7 mouse cellular contexts compared by ENCODE assay signal in genomic region chr6:30300372-30300771, GRCm38 (mm10). TPM values are rescaled to one million over a fixed set of nuclear protein-coding genes. Genes with fewer than 3 reads are reported as not detected.
DNase-seq lines count a peak whose midpoint lies in the region; ATAC-seq lines count a peak whose summit lies in the region.

No protein-coding gene starts in this region.

- H3K9ac ChIP-seq in embryonic facial prominence, embryonic 11.5 days (replicated peaks; ENCODE audit: low read length): no peak overlapping the region; the same call in 1 of the 2 replicates
- peak overlapping the region; percentile 61 for H3K9ac ChIP-seq in midbrain, embryonic 12.5 days (replicated peaks)

- H3K4me3 ChIP-seq in embryonic facial prominence, embryonic 11.5 days (ENCODE audit: low read depth, low read length): peak overlapping the region; percentile 79
- peak overlapping the region; percentile 92 for H3K4me3 ChIP-seq in limb, embryonic 10.5 days
- peak overlapping the region; percentile 84 for H3K4me3 ChIP-seq in midbrain, embryonic 12.5 days

- H3K27ac ChIP-seq in embryonic facial prominence, embryonic 11.5 days (replicated peaks; ENCODE audit: low read depth, low read length): peak overlapping the region; percentile 78
- peak overlapping the region; percentile 93 for H3K27ac ChIP-seq in limb, embryonic 10.5 days
- H3K27ac ChIP-seq in midbrain, embryonic 12.5 days (replicated peaks): peak overlapping the region; percentile 87

- H3K9me3 ChIP-seq in embryonic facial prominence, embryonic 11.5 days (replicated peaks; ENCODE audit: control insufficient read depth, low read length): no peaks in the 10 kb centered on the region
- no peaks in the 10 kb centered on the region for H3K9me3 ChIP-seq in limb, embryonic 10.5 days (replicated peaks)
- H3K9me3 ChIP-seq in midbrain, embryonic 12.5 days: no peaks in the 10 kb centered on the region

- H3K36me3 ChIP-seq in embryonic facial prominence, embryonic 11.5 days (replicated peaks; ENCODE audit: control insufficient read depth, insufficient read depth, low read depth, low read length): no peaks in the 10 kb centered on the region
- H3K36me3 ChIP-seq in limb, embryonic 10.5 days: peaks cover 29% of the 10 kb centered on the region
- H3K36me3 ChIP-seq in midbrain, embryonic 12.5 days: peaks cover 18% of the 10 kb centered on the region

- H3K4me2 ChIP-seq in embryonic facial prominence, embryonic 11.5 days (ENCODE audit: low read depth, low read length): peak overlapping the region; percentile 86
- H3K4me2 ChIP-seq in midbrain, embryonic 12.5 days (replicated peaks): peak overlapping the region; percentile 81

- WGBS in embryonic facial prominence, embryonic 11.5 days: 0% methylated on average over 5 of the region's 5 CpGs
- under 1% methylated on average over 5 of the region's 5 CpGs for WGBS in limb, embryonic 10.5 days
- 1% methylated on average over 5 of the region's 5 CpGs for WGBS in midbrain, embryonic 12.5 days

- DNase-seq in adrenal gland, postnatal 10 days: peak; percentile 94
- DNase-seq in embryonic facial prominence, embryonic 11.5 days (ENCODE audit: low spot score): peak; percentile 88
- DNase-seq in heart, adult 11 months: peak; percentile 100
- peak; percentile 84 for DNase-seq in kidney, adult 18-20 months
- DNase-seq in limb, embryonic 10.5 days (ENCODE audit: low spot score): peak; percentile 78
- peak; percentile 67 for DNase-seq in spleen, adult 12 weeks (ENCODE audit: low spot score)

- H3K4me1 ChIP-seq in embryonic facial prominence, embryonic 11.5 days (ENCODE audit: control insufficient read depth, insufficient read depth, low read length): peaks cover 4% of the 10 kb centered on the region
- H3K4me1 ChIP-seq in limb, embryonic 10.5 days: peaks cover 42% of the 10 kb centered on the region
- H3K4me1 ChIP-seq in midbrain, embryonic 12.5 days: peaks cover 36% of the 10 kb centered on the region

- H3K27me3 ChIP-seq in embryonic facial prominence, embryonic 11.5 days (ENCODE audit: control insufficient read depth, insufficient read depth, low read length): no peaks in the 10 kb centered on the region
- H3K27me3 ChIP-seq in limb, embryonic 10.5 days (ENCODE audit: low read depth, poor library complexity, severe bottlenecking): no peaks in the 10 kb centered on the region
- H3K27me3 ChIP-seq in midbrain, embryonic 12.5 days: no peaks in the 10 kb centered on the region

- peak; percentile 53 for ATAC-seq in embryonic facial prominence, embryonic 11.5 days (replicated peaks; ENCODE audit: insufficient number of reproducible peaks, low FRiP score, low TSS enrichment, low read depth)
- ATAC-seq in midbrain, embryonic 12.5 days (ENCODE audit: low FRiP score, low read depth): peak; percentile 68

RNA-seq across cellular contexts. Expression of gene Ube2h, which starts 4.0 kb away (rescaled TPM):
- 100 to 1,000 TPM; 106 to 117 TPM for total RNA-seq in adrenal gland, postnatal 10 days (2021)
- polyA plus RNA-seq in embryonic facial prominence, embryonic 11.5 days (2014; fragmentation: Nextera tagmentation; extraction: Ambion mirVana): 48.4 and 52.4 TPM in 2 replicates
- 31.9 and 41.2 TPM in 2 replicates for polyA plus RNA-seq in limb, embryonic 10.5 days (2016; fragmentation: Nextera tagmentation; extraction: Ambion mirVana)
- polyA plus RNA-seq in midbrain, embryonic 12.5 days (2016; fragmentation: Nextera tagmentation; extraction: Ambion mirVana): 63.3 and 71.5 TPM in 2 replicates

Comparison
In these comparisons a context has a peak if more than half of its experiments do, and no peak if none do; other contexts are left out.
1. Peak in every context shown above with its lines: DNase-seq, ATAC-seq, H3K4me3 ChIP-seq and H3K27ac ChIP-seq.